Comparison of ENCODE assay signal across 8 mouse cellular contexts in genomic region chr11:77791241-77791727, GRCm38 (mm10). TPM values are rescaled to one million over a fixed set of nuclear protein-coding genes. Genes with fewer than 3 reads are reported as not detected.
DNase-seq lines count a peak whose midpoint lies in the region; ATAC-seq and TF ChIP-seq lines count a peak whose summit lies in the region.

No protein-coding gene starts in this region.

- TF ChIP-seq EP300 in MEL (IDR thresholded peaks at IDR 0.05; ENCODE audit: low read depth in 1 of 2, low read length in 2 of 2): no peak

- no peak for ATAC-seq in heart, embryonic 14.5 days (ENCODE audit: insufficient number of reproducible peaks, insufficient read depth, low FRiP score, low read depth)
- no peak for ATAC-seq in neural tube, embryonic 15.5 days (ENCODE audit: low FRiP score)

- intact Hi-C loops in gastrocnemius, adult 2 months (cut with DNase I): loop anchor here (10.0 kb wide), 1 partner anchor 276 kb away; the partner anchor contains the start of genes Abhd15, Gm10392 and Trp53i13
- intact Hi-C loops in gastrocnemius, postnatal 14 days (cut with DNase I; ENCODE audit: low total_unique reads): no loop called here

- TF ChIP-seq RAD21 in MEL (IDR thresholded peaks at IDR 0.05; ENCODE audit: low read depth, low read length): no peak

- no peak for TF ChIP-seq CTCF in gastrocnemius, adult 2 months (IDR thresholded peaks at IDR 0.05)
- no peak for TF ChIP-seq CTCF in MEL (IDR thresholded peaks at IDR 0.05 in 2 of 3, conservative IDR thresholded peaks at IDR 0.05 in 1 of 3; ENCODE audit: control insufficient read depth in 1 of 3, insufficient read depth in 1 of 3, low read depth in 2 of 3, low read length in 3 of 3, poor library complexity in 1 of 3, severe bottlenecking in 1 of 3)

- no peak for DNase-seq in gastrocnemius, adult 2 months
- no peak for DNase-seq in gastrocnemius, postnatal 14 days
- peak; percentile 48 for DNase-seq in MEL (ENCODE audit: low read depth, low spot score)
- peak; percentile 48 for DNase-seq in limb, embryonic 10.5 days (ENCODE audit: low spot score)
- DNase-seq in retina, postnatal 1 day: no peak
- DNase-seq in layer of hippocampus, postnatal 25 days (ENCODE audit: extremely low spot score in 1 of 2, low spot score in 1 of 2): no peak

- H3K9me3 ChIP-seq in MEL (replicated peaks; ENCODE audit: insufficient read depth, low read length): no peaks in the 10 kb centered on the region
- H3K9me3 ChIP-seq in heart, embryonic 14.5 days (ENCODE audit: control insufficient read depth, low read length): no peaks in the 10 kb centered on the region
- no peaks in the 10 kb centered on the region for H3K9me3 ChIP-seq in limb, embryonic 10.5 days (replicated peaks)
- no peaks in the 10 kb centered on the region for H3K9me3 ChIP-seq in neural tube, embryonic 15.5 days (replicated peaks)

- no peaks in the 10 kb centered on the region for H3K27me3 ChIP-seq in MEL (ENCODE audit: control insufficient read depth in 1 of 2, insufficient read depth in 2 of 2, low read length in 2 of 2)
- no peaks in the 10 kb centered on the region for H3K27me3 ChIP-seq in heart, embryonic 14.5 days (ENCODE audit: control insufficient read depth, insufficient read depth, low read length)
- no peaks in the 10 kb centered on the region for H3K27me3 ChIP-seq in limb, embryonic 10.5 days (ENCODE audit: low read depth, poor library complexity, severe bottlenecking)
- no peaks in the 10 kb centered on the region for H3K27me3 ChIP-seq in neural tube, embryonic 15.5 days (replicated peaks)

- WGBS in heart, embryonic 14.5 days: 17% methylated on average over 8 of the region's 8 CpGs
- WGBS in limb, embryonic 10.5 days: 35% methylated on average over 8 of the region's 8 CpGs
- 39% methylated on average over 8 of the region's 8 CpGs for WGBS in neural tube, embryonic 15.5 days

- TF ChIP-seq POLR2A in MEL (IDR thresholded peaks at IDR 0.05; ENCODE audit: control insufficient read depth in 1 of 2, insufficient read depth in 1 of 2, low read depth in 1 of 2, low read length in 2 of 2, poor library complexity in 1 of 2): no peak

- H3K27ac ChIP-seq in gastrocnemius, adult 2 months: peak overlapping the region; percentile 89
- peak overlapping the region; percentile 62 for H3K27ac ChIP-seq in MEL (ENCODE audit: control insufficient read depth, low read depth, low read length)
- peak overlapping the region; percentile 81 to 89 for H3K27ac ChIP-seq in heart, embryonic 14.5 days (replicated peaks in 1 of 2; ENCODE audit: control insufficient read depth in 1 of 2, insufficient read depth in 1 of 2, low read depth in 2 of 2, low read length in 2 of 2)
- H3K27ac ChIP-seq in limb, embryonic 10.5 days: peak overlapping the region; percentile 78
- H3K27ac ChIP-seq in neural tube, embryonic 15.5 days (replicated peaks): peak overlapping the region; percentile 42

- H3K79me2 ChIP-seq in MEL (ENCODE audit: control insufficient read depth, insufficient read depth, low read length, poor library complexity): no peaks in the 10 kb centered on the region

- peak overlapping the region; percentile 49 for H3K9ac ChIP-seq in MEL (ENCODE audit: control insufficient read depth, low read depth, low read length, poor library complexity, severe bottlenecking)
- peak overlapping the region; percentile 62 for H3K9ac ChIP-seq in heart, embryonic 14.5 days (ENCODE audit: low read length)
- H3K9ac ChIP-seq in neural tube, embryonic 15.5 days (replicated peaks): 0 out of 2 replicates have a peak overlapping the region, but pooled peaks have one; percentile 21

- no peak overlapping the region for H3K4me3 ChIP-seq in gastrocnemius, adult 2 months
- H3K4me3 ChIP-seq in MEL (ENCODE audit: control insufficient read depth in 1 of 2, insufficient read depth in 1 of 2, low read depth in 2 of 2, low read length in 2 of 2): peak overlapping the region in 1 of 2 experiments; percentile 15; a peak in 1 of 4 replicates
- no peak overlapping the region for H3K4me3 ChIP-seq in heart, embryonic 14.5 days (ENCODE audit: control insufficient read depth in 1 of 2, insufficient read depth in 1 of 2, low read depth in 1 of 2, low read length in 2 of 2)
- H3K4me3 ChIP-seq in limb, embryonic 10.5 days: 0 out of 2 replicates have a peak overlapping the region, but pooled peaks have one; percentile 5
- H3K4me3 ChIP-seq in neural tube, embryonic 15.5 days (replicated peaks): no peak overlapping the region

- peak overlapping the region; percentile 37 for H3K4me2 ChIP-seq in heart, embryonic 14.5 days (ENCODE audit: low read length)
- H3K4me2 ChIP-seq in neural tube, embryonic 15.5 days: no peak overlapping the region

- H3K36me3 ChIP-seq in MEL (ENCODE audit: control insufficient read depth in 1 of 2, insufficient read depth in 2 of 2, low read length in 2 of 2): peaks cover 0 to 29% of the 10 kb centered on the region in 2 experiments; a peak in 2 of 4 replicates
- no peaks in the 10 kb centered on the region for H3K36me3 ChIP-seq in heart, embryonic 14.5 days (ENCODE audit: control insufficient read depth, insufficient read depth, low read length)
- peaks cover under 1% of the 10 kb centered on the region; the same call in 1 of the 2 replicates for H3K36me3 ChIP-seq in limb, embryonic 10.5 days
- no peaks in the 10 kb centered on the region for H3K36me3 ChIP-seq in neural tube, embryonic 15.5 days

- peaks cover 16 to 33% of the 10 kb centered on the region in 2 experiments for H3K4me1 ChIP-seq in MEL (ENCODE audit: control insufficient read depth in 1 of 2, insufficient read depth in 2 of 2, low read length in 2 of 2)
- peaks cover 27 to 43% of the 10 kb centered on the region in 2 experiments for H3K4me1 ChIP-seq in heart, embryonic 14.5 days (ENCODE audit: control insufficient read depth in 2 of 2, insufficient read depth in 2 of 2, low read length in 2 of 2)
- peaks cover 42% of the 10 kb centered on the region for H3K4me1 ChIP-seq in limb, embryonic 10.5 days
- peaks cover 50% of the 10 kb centered on the region for H3K4me1 ChIP-seq in neural tube, embryonic 15.5 days

TF ChIP-seq in MEL, 35 proteins besides CTCF, POLR2A, EP300 and RAD21:
- TF ChIP-seq USF2 (IDR thresholded peaks at IDR 0.05; ENCODE audit: borderline replicate concordance in 1 of 2, insufficient read depth in 1 of 2, low read depth in 1 of 2, low read length in 2 of 2) (peak in 1 of 2 experiments; percentile 67; a peak in 2 of 4 replicates), RCOR1 (IDR thresholded peaks at IDR 0.05; ENCODE audit: low read depth, low read length) (no peak), MAX (IDR thresholded peaks at IDR 0.05; ENCODE audit: low read length) (peak; percentile 63; the same call in 1 of the 2 replicates), BHLHE40 (IDR thresholded peaks at IDR 0.05; ENCODE audit: borderline replicate concordance, low read depth, low read length) (no peak), USF1 (IDR thresholded peaks at IDR 0.05; ENCODE audit: low read depth, low read length) (peak; percentile 89)

RNA-seq across cellular contexts. Expression of gene Gm10277, which starts 3.7 kb away (rescaled TPM):
- not detected for total RNA-seq in gastrocnemius, adult 2 months (2021)
- total RNA-seq in gastrocnemius, postnatal 14 days (2021): not detected
- 0.16 and 0.35 TPM in 2 replicates for total RNA-seq in MEL (2012; rRNA removed)
- under 1 TPM in 1 of 2 experiments, not detected in 1; 0.19 TPM for polyA plus RNA-seq in MEL (2012; ENCODE audit: insufficient read depth in 1 of 2, insufficient read length in 2 of 2, low read depth in 1 of 2, low replicate concordance in 2 of 2, missing spikeins in 1 of 2)
- polyA plus RNA-seq in heart, embryonic 14.5 days (2014; fragmentation: Nextera tagmentation; extraction: Ambion mirVana): 0.84 and 1.1 TPM in 2 replicates
- polyA plus RNA-seq in limb, embryonic 10.5 days (2016; fragmentation: Nextera tagmentation; extraction: Ambion mirVana): 1.1 and 1.4 TPM in 2 replicates
- 1.5 and 1.8 TPM in 2 replicates for polyA plus RNA-seq in neural tube, embryonic 15.5 days (2015; fragmentation: Nextera tagmentation; extraction: Ambion mirVana)
- not detected for total RNA-seq in layer of hippocampus, postnatal 25 days (2021)

RNA-seq across cellular contexts. Expression of gene Myo18a, which starts 28.2 kb away (rescaled TPM):
- 100 to 1,000 TPM; 345 to 399 TPM for total RNA-seq in gastrocnemius, adult 2 months (2021)
- total RNA-seq in gastrocnemius, postnatal 14 days (2021): 100 to 1,000 TPM; 307 to 323 TPM
- total RNA-seq in MEL (2012; rRNA removed): 10.8 and 13.1 TPM in 2 replicates
- 10 to 100 TPM in 1 of 2 experiments, not detected in 1; 18.0 TPM for polyA plus RNA-seq in MEL (2012; ENCODE audit: insufficient read depth in 1 of 2, insufficient read length in 2 of 2, low read depth in 1 of 2, low replicate concordance in 2 of 2, missing spikeins in 1 of 2)
- polyA plus RNA-seq in heart, embryonic 14.5 days (2014; fragmentation: Nextera tagmentation; extraction: Ambion mirVana): 114 and 115 TPM in 2 replicates
- polyA plus RNA-seq in limb, embryonic 10.5 days (2016; fragmentation: Nextera tagmentation; extraction: Ambion mirVana): 25.6 and 29.5 TPM in 2 replicates
- 39.6 and 40.8 TPM in 2 replicates for polyA plus RNA-seq in neural tube, embryonic 15.5 days (2015; fragmentation: Nextera tagmentation; extraction: Ambion mirVana)
- 100 to 1,000 TPM; 136 to 158 TPM for total RNA-seq in layer of hippocampus, postnatal 25 days (2021)

Comparison
In these comparisons a context has a peak if more than half of its experiments do, and no peak if none do; other contexts are left out.
1. DNase-seq: peak in MEL (single experiment) and limb, embryonic 10.5 days (single experiment); none in gastrocnemius, adult 2 months (single experiment), gastrocnemius, postnatal 14 days (single experiment), retina, postnatal 1 day (single experiment) and layer of hippocampus, postnatal 25 days (0 of 2).
2. Peak in every context shown above with its lines, with median percentiles within 50 percentile points of each other: H3K27ac ChIP-seq and H3K9ac ChIP-seq.